Mouse (Mus musculus) MEL (cell line): ENCODE measurements at regions not wholly inside any gene's neighbourhood (a gene's known extent, or its start where the extent isn't known, plus 50 kb on each side); places are given as distances from the start of the nearest gene placed in this dataset.

Source experiments
- DNase-seq: peaks from one replicate; pipeline ENCODE4 v3.0.0; 2011; ENCODE audit warnings: low read depth, low spot score
- H3K27ac ChIP-seq: 2 replicates; pipeline ENCODE4 v1.5.1; 2012; ENCODE audit warnings: low read depth, mild to moderate bottlenecking, control low read depth, low read length, moderate library complexity; ENCODE audit not compliant: control insufficient read depth
- H3K27me3 ChIP-seq, 2 experiments: fragments of 150-350 bp in 1 of 2; sonication (generic) in 1 of 2; 2 replicates each; pipeline ENCODE4 v1.6.1; 2012; ENCODE audit warnings: low read length in 2 of 2, mild to moderate bottlenecking in 2 of 2, improper control_type of control experiment in 1 of 2, moderate library complexity in 1 of 2; ENCODE audit not compliant: insufficient read depth in 2 of 2, control insufficient read depth in 1 of 2
- H3K36me3 ChIP-seq, 2 experiments: 2 replicates each; pipeline ENCODE4 v1.6.1; 2012 to 2014; ENCODE audit warnings: low read length in 2 of 2, improper control_type of control experiment in 1 of 2, inconsistent platforms in 1 of 2, mild to moderate bottlenecking in 1 of 2; ENCODE audit not compliant: insufficient read depth in 2 of 2, control insufficient read depth in 1 of 2
- H3K4me1 ChIP-seq, 2 experiments: fragments of 150-350 bp in 1 of 2; sonication (generic) in 1 of 2; 2 replicates each; pipeline ENCODE4 v1.6.1; 2012; ENCODE audit warnings: low read length in 2 of 2, improper control_type of control experiment in 1 of 2, mild to moderate bottlenecking in 1 of 2; ENCODE audit not compliant: insufficient read depth in 2 of 2, control insufficient read depth in 1 of 2
- H3K4me3 ChIP-seq, 2 experiments: fragments of 150-350 bp in 1 of 2; sonication (generic) in 1 of 2; 2 replicates each; pipeline ENCODE4 v1.5.1; 2012; ENCODE audit warnings: low read depth in 2 of 2, low read length in 2 of 2, mild to moderate bottlenecking in 2 of 2, moderate library complexity in 2 of 2, control low read depth in 1 of 2, improper control_type of control experiment in 1 of 2; ENCODE audit not compliant: control insufficient read depth in 1 of 2, insufficient read depth in 1 of 2
- H3K79me2 ChIP-seq: 2 replicates; pipeline ENCODE4 v1.6.1; 2012; ENCODE audit warnings: mild to moderate bottlenecking, low read length, moderate library complexity; ENCODE audit not compliant: control insufficient read depth, poor library complexity, insufficient read depth
- H3K9ac ChIP-seq: 2 replicates; pipeline ENCODE4 v1.6.1; 2012; ENCODE audit warnings: low read depth, mild to moderate bottlenecking, control low read depth, low read length, moderate library complexity; ENCODE audit not compliant: control insufficient read depth, poor library complexity, severe bottlenecking
- H3K9me3 ChIP-seq: fragments of 150-350 bp; sonication (generic); replicated peaks from 2 replicates; pipeline ENCODE4 v1.6.1; 2012; ENCODE audit warnings: mild to moderate bottlenecking, low read length, improper control_type of control experiment, moderate library complexity; ENCODE audit not compliant: insufficient read depth
- CTCF ChIP-seq, 3 experiments: IDR thresholded peaks in 2 of 3; conservative IDR thresholded peaks in 1 of 3; 2 replicates each; pipeline ENCODE4 v1.5.1; 2011 to 2012; ENCODE audit warnings: low read length in 3 of 3, low read depth in 2 of 3, mild to moderate bottlenecking in 2 of 3, improper control_type of control experiment in 1 of 3, inconsistent platforms in 1 of 3, mixed read lengths in 1 of 3, moderate library complexity in 1 of 3; ENCODE audit not compliant: control insufficient read depth in 1 of 3, insufficient read depth in 1 of 3, poor library complexity in 1 of 3, severe bottlenecking in 1 of 3
- ELF1 ChIP-seq: IDR thresholded peaks from 2 replicates; pipeline ENCODE4 v1.6.1; 2014; ENCODE audit warnings: low read depth, mild to moderate bottlenecking, inconsistent platforms, low read length, improper control_type of control experiment, moderate library complexity
- JUND ChIP-seq: IDR thresholded peaks from 2 replicates; pipeline ENCODE4 v1.6.1; 2011; ENCODE audit warnings: low read depth, mild to moderate bottlenecking, improper control_type of control experiment, low read length
- MAFK ChIP-seq: IDR thresholded peaks from 2 replicates; pipeline ENCODE4 v1.6.1; 2011; ENCODE audit warnings: low read depth, mild to moderate bottlenecking, low read length, improper control_type of control experiment, borderline replicate concordance
- MAZ ChIP-seq: IDR thresholded peaks from 2 replicates; pipeline ENCODE4 v1.6.1; 2012; ENCODE audit warnings: low read depth, mild to moderate bottlenecking, inconsistent platforms, low read length, improper control_type of control experiment
- MYB ChIP-seq: IDR thresholded peaks from 2 replicates; pipeline ENCODE4 v1.6.1; 2011; ENCODE audit warnings: mild to moderate bottlenecking, low read depth, low read length, improper control_type of control experiment
- POLR2AphosphoS2 ChIP-seq: IDR thresholded peaks from 2 replicates; pipeline ENCODE4 v1.6.1; 2011; ENCODE audit warnings: low read length, improper control_type of control experiment
- POLR2AphosphoS5 ChIP-seq: IDR thresholded peaks from 2 replicates; pipeline ENCODE4 v1.6.1; 2012; ENCODE audit warnings: low read depth, borderline replicate concordance, mild to moderate bottlenecking, inconsistent platforms, low read length, moderate library complexity, mixed read lengths
- RAD21 ChIP-seq: IDR thresholded peaks from 2 replicates; pipeline ENCODE4 v1.6.1; 2011; ENCODE audit warnings: mild to moderate bottlenecking, low read depth, low read length, improper control_type of control experiment
- SMC3 ChIP-seq: IDR thresholded peaks from 2 replicates; pipeline ENCODE4 v1.6.1; 2011; ENCODE audit warnings: low read depth, low read length, improper control_type of control experiment
- TBP ChIP-seq: IDR thresholded peaks from 2 replicates; pipeline ENCODE4 v1.8.0; 2011; ENCODE audit warnings: low read depth, low read length, improper control_type of control experiment
- USF2 ChIP-seq, 2 experiments: IDR thresholded peaks; 2 replicates each; pipeline ENCODE4 v1.6.1; 2011 to 2012; ENCODE audit warnings: improper control_type of control experiment in 2 of 2, low read length in 2 of 2, borderline replicate concordance in 1 of 2, inconsistent platforms in 1 of 2, low read depth in 1 of 2, mild to moderate bottlenecking in 1 of 2; ENCODE audit not compliant: insufficient read depth in 1 of 2
- ZMIZ1 ChIP-seq: IDR thresholded peaks from 2 replicates; pipeline ENCODE4 v1.6.1; 2012; ENCODE audit warnings: low read depth, mild to moderate bottlenecking, inconsistent platforms, low read length, improper control_type of control experiment, moderate library complexity
- ZNF384 ChIP-seq: IDR thresholded peaks from 2 replicates; pipeline ENCODE4 v1.6.1; 2012; ENCODE audit warnings: low read depth, mild to moderate bottlenecking, inconsistent platforms, low read length, improper control_type of control experiment

DNA sequence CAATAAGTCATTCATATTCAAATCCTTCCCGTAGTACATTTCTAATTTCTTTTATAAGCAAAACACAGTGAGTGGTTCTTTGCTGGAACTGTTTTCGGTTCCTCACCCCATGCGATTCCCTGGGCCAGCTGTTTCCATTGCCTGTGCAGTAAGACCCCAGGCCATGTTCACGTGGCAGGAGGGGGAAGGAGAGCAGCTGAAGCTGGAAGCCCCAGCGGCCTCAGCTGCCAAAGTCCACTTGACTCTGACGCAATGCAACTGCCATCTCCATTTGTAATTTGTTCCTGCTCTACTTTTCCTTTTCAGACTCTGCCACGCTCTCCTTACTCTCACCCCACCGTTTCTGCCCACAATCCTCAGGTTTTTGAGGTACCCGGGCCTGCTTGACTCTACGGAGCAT is 91.1 kb upstream of the Agtr2 start:
- no peaks in the 10 kb centered on the region for H3K27me3 ChIP-seq
- H3K9ac ChIP-seq: no peak overlapping the region
- no peak overlapping the region for H3K4me3 ChIP-seq
- no peaks in the 10 kb centered on the region for H3K36me3 ChIP-seq
- H3K27ac ChIP-seq: no peak overlapping the region
- no peaks in the 10 kb centered on the region for H3K9me3 ChIP-seq
- no peaks in the 10 kb centered on the region for H3K79me2 ChIP-seq
- no peak for TF ChIP-seq MAFK
- no peak for TF ChIP-seq MYB
- no peak for TF ChIP-seq MAZ
- no peak for TF ChIP-seq ELF1
- TF ChIP-seq POLR2AphosphoS5: no peak
- TF ChIP-seq ZMIZ1: no peak
- TF ChIP-seq TBP: no peak
- no peak for TF ChIP-seq POLR2AphosphoS2
- TF ChIP-seq USF2 (IDR thresholded peaks at IDR 0.05; ENCODE audit: borderline replicate concordance in 1 of 2, insufficient read depth in 1 of 2, low read depth in 1 of 2, low read length in 2 of 2): no peak
- no peak for DNase-seq
- no peaks in the 10 kb centered on the region for H3K4me1 ChIP-seq

GRCm38 (mm10) chrX:21424797-21425196 is 59.5 kb upstream of the Agtr2 start:
- Histone ChIP-seq H3K4me1 (no peaks in the 10 kb centered on the region), H3K36me3 (no peaks in the 10 kb centered on the region), H3K27ac (no peak overlapping the region), H3K4me3 (no peak overlapping the region), H3K27me3 (no peaks in the 10 kb centered on the region), H3K79me2 (no peaks in the 10 kb centered on the region), H3K9me3 (no peaks in the 10 kb centered on the region), H3K9ac (no peak overlapping the region)
- DNase-seq: peak; percentile 20
- TF ChIP-seq JUND: no peak
- TF ChIP-seq RAD21: peak; percentile 45
- TF ChIP-seq SMC3: peak; percentile 42
- TF ChIP-seq ZNF384: peak; percentile 49; the same call in 1 of the 2 replicates
- TF ChIP-seq CTCF (IDR thresholded peaks at IDR 0.05 in 2 of 3, conservative IDR thresholded peaks at IDR 0.05 in 1 of 3; ENCODE audit: control insufficient read depth in 1 of 3, insufficient read depth in 1 of 3, low read depth in 2 of 3, low read length in 3 of 3, poor library complexity in 1 of 3, severe bottlenecking in 1 of 3): peak; percentile 32 to 55 (median 50); a peak in 5 of 6 replicates
- TF ChIP-seq ZMIZ1: no peak

GRCm38 (mm10) chrX:21428081-21428480 is 56.3 kb upstream of the Agtr2 start:
- no peak overlapping the region for H3K27ac ChIP-seq
- no peaks in the 10 kb centered on the region for H3K4me1 ChIP-seq
- H3K4me3 ChIP-seq: no peak overlapping the region
- no peaks in the 10 kb centered on the region for H3K36me3 ChIP-seq
- H3K9ac ChIP-seq: no peak overlapping the region
- no peaks in the 10 kb centered on the region for H3K9me3 ChIP-seq
- DNase-seq: peak; percentile 1
- no peaks in the 10 kb centered on the region for H3K79me2 ChIP-seq
- H3K27me3 ChIP-seq: no peaks in the 10 kb centered on the region
- TF ChIP-seq CTCF (IDR thresholded peaks at IDR 0.05 in 2 of 3, conservative IDR thresholded peaks at IDR 0.05 in 1 of 3; ENCODE audit: control insufficient read depth in 1 of 3, insufficient read depth in 1 of 3, low read depth in 2 of 3, low read length in 3 of 3, poor library complexity in 1 of 3, severe bottlenecking in 1 of 3) (peak in 1 of 3 experiments; percentile 11; a peak in 1 of 6 replicates), MAFK (no peak)
